Mouse (Mus musculus) activated CD4-positive, CD25-positive, alpha-beta regulatory T cell, adult 4 months (primary cell): ENCODE measurements around the gene Nsa2. TPM values are rescaled to one million over a fixed set of nuclear protein-coding genes. Genes with fewer than 3 reads are reported as not detected.
"Not testable (repeated sequence)": the region's sequence is repeated elsewhere in the genome, so short reads cannot be mapped to it uniquely, and the experiment has no call there.

Experiments
- ATAC-seq: one replicate; pipeline ENCODE4 v1.8.0; 2017
- polyA plus RNA-seq, 2 experiments: library from polyadenylated mRNA; unstranded; fragments of 100-300 nt; shearing (Covaris generic); gene quantifications; one replicate each; pipeline ENCODE4 v1.2.1; 2017

Gene Nsa2
- 100 to 1,000 TPM; 119 to 163 TPM for polyA plus RNA-seq

DNA sequence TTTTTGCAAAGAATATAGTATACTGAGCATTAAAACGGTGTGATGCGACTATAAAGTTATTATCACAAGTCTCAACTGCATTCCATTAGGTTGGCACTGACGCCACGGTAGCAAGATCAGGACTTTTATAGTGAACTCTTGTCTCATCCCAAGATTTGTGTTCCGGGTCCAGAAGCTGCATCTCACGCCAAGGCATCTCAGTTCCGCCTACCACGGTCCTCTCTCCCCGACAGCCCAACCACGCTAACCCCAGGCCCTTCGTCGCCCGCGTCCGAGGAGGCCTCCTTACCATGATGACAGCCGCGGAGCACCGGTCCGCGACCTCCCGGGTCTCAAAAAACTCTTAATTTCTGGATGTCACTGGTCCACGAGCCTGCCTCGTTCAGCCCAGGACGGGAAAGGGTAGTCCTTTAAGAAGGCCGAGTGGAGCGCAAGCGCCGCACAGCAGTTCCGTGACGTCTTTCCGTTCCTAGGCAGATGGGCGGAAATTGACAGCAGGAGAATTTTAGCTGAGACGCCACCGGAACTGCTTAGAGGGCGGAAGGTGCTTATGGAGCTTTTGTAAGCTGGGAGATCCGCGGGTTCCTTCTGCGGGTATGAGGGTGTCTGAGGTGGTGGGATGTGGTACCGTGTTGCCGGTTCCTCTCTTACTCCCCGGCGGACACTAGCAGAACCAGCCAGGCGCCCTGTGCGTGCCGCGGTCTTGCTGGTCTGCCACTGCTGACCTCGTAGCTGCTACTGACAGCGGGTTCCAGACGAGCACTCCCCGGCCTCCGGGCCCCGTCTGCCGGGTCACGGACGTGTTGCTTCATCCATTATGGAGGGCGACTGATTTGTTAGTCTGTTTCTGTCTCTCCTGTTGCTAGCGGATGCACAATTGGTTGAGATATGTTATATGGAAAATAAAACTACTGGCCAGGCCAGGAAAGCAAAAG is at the start of gene Nsa2, which contains the start of gene Gfm2:
Gene Nsa2, minus strand, starts transcription at position 472 of the 935 bp plus-strand sequence.
Gene Gfm2, plus strand, starts transcription at position 472 of the 935 bp plus-strand sequence.
- peak; percentile 99 for ATAC-seq

DNA sequence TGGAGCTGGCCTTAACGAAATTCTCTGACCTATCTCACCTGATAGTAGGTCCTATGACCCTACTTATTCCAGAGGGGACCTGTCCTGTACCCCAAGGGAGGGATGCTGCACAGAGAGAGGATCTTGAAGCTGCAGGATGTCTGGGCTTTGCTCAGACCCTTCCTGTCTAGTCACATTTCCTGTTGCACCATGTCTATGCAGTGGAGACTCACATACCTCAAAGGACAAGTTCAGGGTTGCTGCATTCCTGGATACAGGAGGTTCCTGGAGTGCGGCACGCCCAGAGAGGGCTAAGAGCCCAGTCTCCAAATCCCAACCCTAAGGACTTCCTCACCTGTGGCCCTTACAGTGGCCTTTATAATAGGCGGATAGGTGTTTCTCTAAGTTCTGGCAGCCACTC is 48.6 kb upstream of the Nsa2 start:
- no peak for ATAC-seq

DNA sequence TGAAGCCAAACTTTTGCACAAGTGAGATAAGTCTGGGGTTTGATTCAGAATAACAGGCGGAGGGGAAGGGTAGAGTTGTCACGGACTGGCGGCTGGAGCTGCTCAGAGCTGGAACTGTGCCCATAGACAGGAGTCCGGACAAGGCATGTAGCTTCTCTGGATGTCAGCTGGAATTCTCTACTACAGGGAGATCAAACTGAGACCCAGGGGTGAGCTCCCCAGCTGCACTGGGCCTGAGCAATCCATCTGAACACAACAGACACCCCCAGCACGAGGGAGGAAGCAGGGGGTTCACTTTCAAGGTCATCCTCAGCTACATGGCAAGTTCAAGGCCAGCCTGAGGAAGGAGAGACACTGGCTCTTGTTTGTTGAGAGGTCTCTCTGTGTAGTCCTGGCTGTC is 46.9 kb upstream of the Nsa2 start:
- no peak for ATAC-seq

DNA sequence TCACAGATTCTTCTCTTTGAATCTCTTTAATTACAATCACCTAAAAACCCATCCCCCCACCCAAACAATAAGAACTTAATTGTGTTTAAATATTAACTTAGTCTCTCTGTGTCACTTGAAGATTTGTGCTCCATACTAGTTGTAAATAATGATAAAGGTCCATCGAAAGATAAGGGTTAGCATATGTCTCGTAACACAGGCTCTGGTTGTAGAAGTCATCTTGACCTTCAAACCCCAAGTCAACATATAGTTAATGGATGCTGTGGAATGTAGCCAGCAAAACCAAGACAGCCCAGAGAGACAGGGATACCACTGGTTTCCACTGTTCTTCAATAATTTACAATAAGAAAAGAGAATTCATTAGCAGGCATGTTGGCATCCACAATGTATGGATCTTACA is 46.4 kb upstream of the Nsa2 start:
- no peak for ATAC-seq

DNA sequence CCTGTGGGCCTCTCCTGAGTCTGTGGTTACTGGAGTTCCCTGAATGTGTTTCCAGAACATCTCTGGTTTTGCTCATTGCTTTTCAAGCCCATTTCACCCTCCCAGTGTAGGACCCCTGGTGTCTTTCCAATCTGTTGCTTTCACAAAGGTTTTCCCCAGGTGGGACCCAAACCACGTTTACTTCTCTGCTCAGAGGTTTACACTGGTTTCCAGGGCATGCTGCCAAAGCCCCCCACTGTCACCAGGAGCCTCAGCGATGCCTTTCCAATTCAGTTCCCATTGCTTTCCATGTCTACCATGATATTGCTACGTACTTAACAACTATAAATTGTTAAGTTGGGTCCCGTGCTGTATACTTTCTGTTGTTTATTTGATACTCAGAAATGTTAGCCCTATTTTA is 45.1 kb upstream of the Nsa2 start:
- no peak for ATAC-seq

DNA sequence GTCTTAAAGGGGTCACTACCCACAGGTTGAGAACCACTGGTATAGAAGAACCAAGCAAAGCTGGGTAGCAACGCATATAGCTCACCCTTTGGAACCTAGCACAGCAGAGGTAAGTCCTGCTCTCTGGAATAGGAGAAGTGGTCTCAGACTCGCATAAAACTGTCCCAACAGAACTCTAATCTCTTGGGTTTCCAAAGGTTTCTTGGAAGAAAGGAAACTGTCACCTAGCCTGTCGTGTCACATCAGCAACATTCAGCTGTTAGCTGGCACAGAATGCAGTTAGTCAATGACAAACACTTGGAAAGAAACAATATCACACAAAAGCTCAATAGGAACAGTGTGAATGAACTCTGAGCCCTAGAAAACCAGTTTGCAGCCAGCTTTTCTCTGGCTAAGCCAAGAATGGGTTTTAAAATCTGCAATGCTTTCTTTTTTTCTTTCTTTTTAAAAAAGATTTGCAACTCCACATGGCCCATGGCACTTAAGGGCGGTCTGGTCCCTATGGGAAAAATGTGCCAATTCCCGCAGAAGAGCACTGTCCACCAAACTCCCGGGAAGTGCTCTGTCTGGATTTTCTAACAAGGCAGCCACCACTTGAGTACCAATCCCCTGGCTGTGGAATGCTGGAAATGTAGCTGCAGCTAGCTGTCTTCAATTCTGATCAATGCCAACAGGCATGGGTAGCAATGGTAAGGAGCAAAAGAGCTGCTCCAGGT is 42.5 kb upstream of the Nsa2 start:
- ATAC-seq: no peak

DNA sequence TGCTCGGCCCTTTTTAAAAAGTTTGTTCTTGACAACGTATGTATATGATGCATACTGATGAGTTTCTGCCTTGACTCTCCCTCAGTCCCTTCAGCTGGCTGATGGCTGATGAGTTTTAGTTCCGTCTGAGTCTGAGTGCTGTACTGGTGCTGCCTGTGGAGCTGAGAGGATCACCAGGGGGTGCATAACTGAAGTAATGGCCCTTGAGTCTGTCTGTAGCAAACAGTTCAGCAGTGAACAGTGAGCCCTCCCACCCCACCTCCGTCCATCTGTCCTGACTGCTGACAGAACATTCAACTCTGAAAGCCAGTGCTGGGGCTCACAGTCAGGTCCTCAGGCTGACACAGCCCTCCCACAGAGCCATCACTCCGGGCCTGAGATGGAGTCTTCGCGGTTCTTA is 41.2 kb upstream of the Nsa2 start:
- ATAC-seq: no peak

DNA sequence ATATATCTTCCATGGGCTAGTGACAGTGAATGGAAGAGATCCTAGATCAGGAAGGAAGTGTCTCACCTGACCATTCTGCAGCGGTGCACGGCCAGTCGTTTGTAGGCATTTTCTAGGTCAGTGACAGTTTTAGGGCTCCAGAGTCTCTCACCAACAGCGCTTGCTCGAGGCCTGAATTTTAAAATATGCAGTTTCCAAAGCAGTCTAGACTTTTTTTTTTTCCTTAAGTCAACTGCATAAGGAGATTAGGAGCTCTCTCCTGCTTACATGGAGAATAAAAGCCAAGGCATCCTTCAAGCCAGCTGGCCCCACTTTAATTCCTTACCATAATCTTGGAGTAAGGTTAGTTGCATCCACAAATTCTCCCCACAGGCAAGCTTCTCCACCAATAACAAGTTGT is 39.0 kb upstream of the Nsa2 start:
- no peak for ATAC-seq

DNA sequence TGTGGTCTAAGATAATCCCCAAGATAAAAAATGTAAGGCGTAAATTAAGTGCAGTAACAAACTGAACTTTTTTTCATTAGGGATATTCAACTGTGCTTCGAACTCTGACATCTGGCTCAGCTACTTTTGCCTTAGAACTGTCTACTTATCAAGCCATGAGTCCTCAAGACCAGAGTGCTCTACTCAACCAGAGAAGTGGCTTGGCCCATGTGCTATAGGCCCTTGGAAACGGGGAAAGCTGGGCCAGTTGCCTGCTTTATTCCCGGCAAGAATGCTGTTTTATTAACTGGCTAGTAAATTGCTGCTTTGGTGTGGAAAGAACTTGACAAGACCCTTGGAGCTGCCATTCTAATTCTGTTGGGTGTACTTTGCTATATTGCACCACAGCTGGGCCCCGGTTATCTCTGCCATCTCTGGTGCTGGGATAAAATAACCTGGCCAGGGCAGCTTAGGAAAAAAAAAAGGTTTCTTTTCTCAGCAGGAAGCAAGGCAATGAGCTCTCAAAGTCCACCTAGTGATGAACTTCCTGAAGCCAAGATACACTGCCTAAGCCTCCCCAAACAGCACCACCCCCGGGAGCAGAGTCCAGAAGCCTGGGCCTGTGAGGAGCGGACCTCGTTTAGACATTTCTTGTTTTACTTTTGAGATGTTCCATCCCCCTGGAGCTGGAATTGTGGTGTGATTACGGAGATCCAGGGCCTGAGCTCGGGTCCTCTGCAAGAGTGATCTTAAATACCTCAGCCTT is 38.0 kb upstream of the Nsa2 start:
- no peak for ATAC-seq

DNA sequence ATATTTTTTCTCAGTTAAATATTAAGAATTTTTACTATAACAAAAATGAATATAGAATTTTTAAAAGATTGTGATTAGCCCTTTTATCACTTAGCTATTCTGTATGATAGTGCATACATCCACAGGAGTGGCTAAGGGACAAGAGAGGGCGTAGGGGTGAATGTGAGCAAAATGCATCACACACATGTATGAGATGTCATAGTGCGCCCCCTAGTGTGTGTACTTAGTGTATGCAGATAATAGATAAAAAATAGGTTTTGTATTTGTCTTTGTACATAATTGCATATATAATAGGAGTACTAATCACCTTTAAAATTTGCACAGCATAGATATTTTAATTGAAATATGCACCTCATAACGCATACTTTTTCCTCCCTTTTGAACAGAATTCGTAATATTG is 8.1 kb upstream of the Nsa2 start:
- ATAC-seq: peak; percentile 84

DNA sequence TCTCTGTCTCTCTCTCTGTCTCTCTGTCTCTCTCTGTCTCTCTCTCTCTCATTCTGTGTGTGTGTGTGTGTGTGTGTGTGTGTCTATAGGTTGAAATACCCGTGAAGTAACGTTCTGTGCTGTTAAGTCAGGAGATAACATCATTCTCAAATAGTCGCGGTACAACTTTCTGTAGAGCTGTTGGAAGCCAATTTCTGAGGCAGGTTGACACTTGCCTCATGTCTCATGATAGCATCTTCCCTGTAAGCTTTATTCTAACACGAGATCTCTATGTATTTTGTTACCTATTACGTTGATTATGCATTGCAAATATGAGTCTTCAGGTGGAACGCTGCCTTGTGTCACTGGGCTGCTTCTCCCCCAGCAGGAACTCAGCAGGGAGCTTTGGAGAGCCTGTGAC is 4.6 kb upstream of the Nsa2 start:
- ATAC-seq: no peak

DNA sequence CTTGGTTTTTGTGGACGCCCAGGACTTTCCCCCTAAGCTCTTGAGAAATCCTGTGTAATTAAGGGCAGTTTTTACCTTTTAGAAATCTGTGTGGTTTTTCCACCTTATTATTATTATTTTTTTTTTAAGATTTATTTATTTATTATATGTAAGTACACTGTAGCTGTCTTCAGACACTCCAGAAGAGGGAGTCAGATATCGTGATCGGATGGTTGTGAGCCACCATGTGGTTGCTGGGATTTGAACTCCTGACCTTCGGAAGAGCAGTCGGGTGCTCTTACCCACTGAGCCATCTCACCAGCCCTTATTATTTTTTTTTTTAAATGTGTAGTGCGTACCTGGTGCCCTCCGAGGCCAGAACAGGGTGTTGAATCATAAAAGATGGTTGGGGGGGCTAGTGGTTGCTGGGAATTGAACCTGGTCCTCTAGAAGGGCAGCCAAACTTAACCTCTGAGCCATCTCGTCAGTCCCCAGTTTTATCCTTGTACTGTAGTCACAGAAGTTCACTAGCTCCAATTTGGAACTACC is 731 bp upstream of the Nsa2 start:
- ATAC-seq: not testable (repeated sequence)

DNA sequence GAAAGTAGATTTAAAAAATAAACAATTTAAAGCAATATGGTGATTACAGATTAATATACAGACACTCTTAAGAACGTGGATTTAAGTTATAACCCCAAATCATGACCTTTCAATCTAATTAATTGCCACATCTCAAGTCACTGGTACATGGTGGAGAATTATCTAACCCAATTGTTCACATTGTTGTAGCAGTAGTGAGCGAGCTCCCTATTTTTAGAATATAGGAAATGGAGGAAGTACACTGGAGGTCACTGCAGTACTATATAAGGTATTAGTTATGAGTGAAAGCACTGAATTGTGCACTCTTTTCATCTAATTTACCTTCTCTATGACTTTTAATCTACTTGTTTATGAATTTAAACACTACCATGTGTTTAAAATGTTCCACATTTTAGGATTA is 7.3 kb downstream of the Nsa2 start:
- not testable (repeated sequence) for ATAC-seq

DNA sequence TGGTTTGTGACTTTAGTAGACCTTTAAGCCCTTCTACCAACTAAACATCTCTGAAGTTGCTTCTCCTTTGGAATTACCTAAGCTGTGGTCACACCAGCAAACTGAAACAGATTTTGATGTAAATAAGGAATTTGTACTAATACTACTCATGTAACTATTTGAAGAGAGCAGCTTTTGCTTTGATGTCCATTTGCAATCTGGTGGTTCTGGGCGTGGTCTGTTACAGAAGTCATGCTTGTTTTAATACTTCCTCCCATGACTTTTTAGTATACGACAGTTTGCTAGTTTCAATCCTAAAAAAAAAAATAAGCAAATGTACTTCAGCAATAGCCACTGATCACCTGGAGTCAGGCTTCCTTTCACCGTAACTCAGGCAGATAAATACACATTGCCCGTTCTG is 8.1 kb downstream of the Nsa2 start:
- not testable (repeated sequence) for ATAC-seq

DNA sequence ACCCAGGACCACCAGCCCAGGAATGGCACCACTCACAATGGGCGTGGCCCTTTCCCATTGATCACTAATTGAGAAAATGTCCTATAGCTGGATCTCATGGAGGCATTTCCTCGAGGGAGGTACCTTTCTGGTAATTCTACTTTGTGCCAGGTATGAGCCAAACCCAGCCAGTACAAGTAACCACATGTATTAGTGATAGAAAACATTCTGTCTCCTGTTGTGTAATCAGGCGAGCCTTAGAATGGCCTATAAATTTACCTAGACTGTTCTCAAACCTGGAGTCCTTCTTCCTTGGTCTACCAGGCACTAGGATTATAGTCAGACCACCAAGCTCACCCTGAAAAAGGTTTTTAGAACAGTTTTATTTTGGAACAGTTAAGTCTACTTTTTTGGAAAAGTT is 16.4 kb downstream of the Nsa2 start:
- ATAC-seq: no peak

DNA sequence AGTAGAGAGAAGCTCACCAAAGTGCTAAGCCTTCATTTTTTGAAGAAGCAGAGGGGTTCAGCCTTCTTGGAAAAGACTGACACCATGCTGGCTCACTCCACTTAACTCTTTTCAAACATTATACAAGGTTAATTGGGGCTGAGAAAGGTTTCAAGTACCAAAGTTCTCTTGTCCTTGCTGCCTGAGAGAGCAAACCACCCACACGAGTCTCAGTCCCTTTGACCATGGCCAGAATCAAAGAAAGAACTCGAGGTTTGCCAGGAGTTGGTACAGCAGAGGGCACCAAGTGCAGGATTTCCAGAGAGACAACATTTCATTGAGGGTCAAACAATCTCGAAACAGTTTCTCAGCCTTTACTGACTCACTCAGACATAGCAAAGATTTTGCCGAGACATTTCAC is 28.7 kb downstream of the Nsa2 start:
- no peak for ATAC-seq

DNA sequence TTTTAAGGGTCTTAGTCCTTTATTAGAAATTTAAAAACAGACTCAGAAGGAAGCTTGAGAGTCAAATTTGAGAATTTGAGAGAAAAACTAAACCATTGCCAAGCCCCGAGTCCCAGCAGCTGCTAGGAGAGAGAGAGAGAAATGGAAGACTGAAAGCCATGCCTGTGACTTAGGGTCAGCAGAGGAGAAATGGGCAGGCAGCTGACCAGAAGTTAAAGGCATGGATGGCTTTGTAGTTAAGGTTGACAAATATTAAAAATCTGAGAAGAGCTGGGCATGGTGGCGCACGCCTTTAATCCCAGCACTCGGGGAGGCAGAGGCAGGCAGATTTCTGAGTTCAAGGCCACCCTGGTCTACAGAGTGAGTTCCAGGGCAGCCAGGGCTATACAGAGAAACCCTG is 30.0 kb downstream of the Nsa2 start:
- ATAC-seq: not testable (repeated sequence)

DNA sequence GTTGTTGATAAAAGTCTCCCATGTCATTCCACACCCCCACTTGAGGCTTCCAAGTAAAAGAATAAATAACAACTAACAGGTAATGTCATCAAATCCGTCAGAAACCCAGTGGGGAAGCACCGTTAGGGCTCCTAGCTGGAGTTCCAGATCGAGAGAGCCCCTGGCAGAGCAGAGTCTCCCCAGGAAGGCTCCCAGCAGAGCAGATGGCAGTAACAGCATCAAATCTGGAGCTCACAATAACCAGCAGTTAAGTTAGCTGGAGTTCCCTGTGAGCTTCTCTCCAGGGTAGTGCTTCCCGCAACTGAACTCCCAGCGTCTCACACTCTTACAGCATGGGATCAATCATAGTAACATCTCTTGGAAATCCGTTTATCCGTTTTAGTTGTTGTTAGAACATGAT is 32.7 kb downstream of the Nsa2 start:
- ATAC-seq: no peak

DNA sequence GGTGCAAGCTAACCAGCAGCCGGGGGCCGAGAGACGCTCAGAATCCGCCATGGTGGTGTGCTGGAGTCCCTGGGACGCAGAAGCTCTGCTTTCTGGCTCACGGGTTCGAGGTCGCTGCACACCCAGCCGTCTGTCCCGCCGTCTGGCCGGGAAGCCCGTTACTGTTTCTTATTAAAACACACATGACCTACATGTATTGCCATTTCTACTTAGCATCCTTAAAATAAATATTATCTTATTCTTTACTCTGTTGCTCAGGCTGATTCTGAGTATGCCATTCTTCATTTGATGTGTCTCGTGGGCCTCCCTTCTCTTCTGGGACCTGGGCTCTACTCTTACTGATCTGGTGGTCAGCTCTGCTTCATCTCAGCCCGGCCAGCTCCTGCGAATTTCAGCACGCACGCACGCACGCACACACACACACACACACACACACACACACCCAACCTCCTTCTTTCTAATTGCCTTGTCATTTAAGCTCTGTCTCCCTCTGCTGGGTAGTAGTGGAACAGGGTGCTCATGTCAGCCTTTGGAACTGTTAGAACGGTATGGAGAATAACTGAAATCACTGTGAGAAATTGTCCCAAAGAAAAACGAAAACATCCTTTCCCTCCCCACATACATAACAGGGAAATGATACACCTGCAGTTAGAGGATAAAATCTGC is 38.4 kb downstream of the Nsa2 start, which contains the start of gene Gm6169:
Gene Gm6169, minus strand, starts transcription at position 51 of the 666 bp plus-strand sequence.
- ATAC-seq: no peak

DNA sequence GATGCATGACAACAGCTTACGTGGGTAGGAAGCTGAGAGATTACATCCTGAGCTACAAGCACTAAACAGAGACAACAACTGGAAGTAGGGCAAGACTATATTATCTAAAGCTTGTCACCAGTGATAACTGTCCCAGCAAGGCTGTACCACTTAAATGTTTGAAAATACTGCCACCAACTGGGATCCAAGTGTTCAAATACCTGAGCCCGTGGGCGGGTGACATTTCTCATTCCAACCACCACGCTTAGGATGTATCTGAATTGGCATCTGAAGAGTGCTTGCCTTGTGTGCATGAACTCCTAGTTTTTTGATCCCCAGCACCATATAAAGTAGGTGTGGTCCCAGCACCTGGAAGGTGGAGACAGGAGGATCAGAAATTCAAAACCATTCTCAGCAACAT is 42.0 kb downstream of the Nsa2 start:
- ATAC-seq: no peak

DNA sequence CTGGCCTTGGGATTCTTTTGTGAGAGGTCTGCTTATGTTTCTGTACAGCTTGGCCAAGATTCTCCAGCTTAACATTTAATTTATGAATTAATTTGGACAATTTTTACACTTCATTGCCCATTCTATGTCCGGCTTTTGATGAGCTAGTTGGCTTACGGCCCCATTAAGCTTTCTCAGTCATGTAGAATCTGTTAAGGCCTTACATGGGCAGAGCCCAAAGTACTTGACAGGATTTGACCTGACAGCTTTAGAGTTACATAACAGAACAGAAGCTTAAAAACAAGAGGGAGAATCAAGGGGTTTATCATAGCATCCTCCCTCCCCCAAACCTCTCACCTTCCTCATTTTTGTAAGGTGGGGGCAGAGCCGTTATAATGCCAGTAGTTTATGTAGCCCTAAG is 49.6 kb downstream of the Nsa2 start:
- no peak for ATAC-seq

DNA sequence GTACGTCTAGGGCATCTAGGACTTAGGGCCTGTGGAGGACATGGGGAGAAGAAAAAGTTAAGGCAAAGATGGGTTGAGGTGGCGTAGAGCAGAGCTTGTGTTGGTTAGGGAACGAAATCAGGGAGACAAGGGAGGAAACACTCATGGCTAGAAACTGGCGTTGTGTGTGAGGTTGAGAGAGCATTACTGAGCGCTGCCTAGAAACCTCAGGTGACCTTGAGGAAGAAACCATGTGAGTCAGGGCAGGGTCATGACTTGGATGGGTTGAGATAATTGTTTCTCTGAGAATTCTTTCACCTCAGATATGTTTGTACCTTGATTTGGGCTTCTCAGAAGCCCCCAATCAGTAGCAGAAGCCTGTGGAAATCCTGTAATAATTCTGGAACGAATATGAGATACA is 50.3 kb downstream of the Nsa2 start:
- no peak for ATAC-seq
